Mouse (Mus musculus) T-helper 17 cell (primary cell): ENCODE measurements around the gene Heyl.
"Not testable (repeated sequence)": the region's sequence is repeated elsewhere in the genome, so short reads cannot be mapped to it uniquely, and the experiment has no call there.

Experiments
- in situ Hi-C, 2 experiments: fragments of 300-600 bp; cut with MboI, MseI; formaldehyde crosslinking; loops; 1 replicate in 1 of 2; 2 replicates in 1 of 2; pipeline ENCODE4 v1.15.1; 2025; ENCODE audit warnings: high pct_unique_total_duplicates in 2 of 2

Gene Heyl

GRCm38 (mm10) chr4:123232841-123233240 lies 515 bp upstream of the Heyl start:
- in situ Hi-C loops: no loop called here

GRCm38 (mm10) chr4:123235835-123236430 lies 2.6 kb downstream of the Heyl start:
- in situ Hi-C loops: no loop called here

- in situ Hi-C loops: no loop called here
Observed at GRCm38 (mm10) chr4:123236431-123237031, 3.2 kb downstream of the Heyl start.

- in situ Hi-C loops: no loop called here
Observed at GRCm38 (mm10) chr4:123237386-123238266, 4.3 kb downstream of the Heyl start.

- in situ Hi-C loops: loop anchor here in 1 of 2 experiments (10.0 kb wide), 1 partner anchor 1915 kb away; no protein-coding TSS in a partner anchor
Observed at GRCm38 (mm10) chr4:123239361-123240203, 6.2 kb downstream of the Heyl start.

- in situ Hi-C loops: loop anchor here in 1 of 2 experiments (10.0 kb wide), 1 partner anchor 1909 kb away; no protein-coding TSS in a partner anchor
Observed at GRCm38 (mm10) chr4:123246221-123246620, 12.9 kb downstream of the Heyl start.

- in situ Hi-C loops: loop anchor here in 1 of 2 experiments (10.0 kb wide), 1 partner anchor 1908 kb away; no protein-coding TSS in a partner anchor
Observed at GRCm38 (mm10) chr4:123246651-123247050, 13.3 kb downstream of the Heyl start.

- in situ Hi-C loops: loop anchor here in 1 of 2 experiments (10.0 kb wide), 1 partner anchor 1907 kb away; no protein-coding TSS in a partner anchor
Observed at GRCm38 (mm10) chr4:123247147-123247880, 14.0 kb downstream of the Heyl start.

- in situ Hi-C loops: loop anchor here in 1 of 2 experiments (10.0 kb wide), 1 partner anchor 1906 kb away; no protein-coding TSS in a partner anchor
Observed at GRCm38 (mm10) chr4:123248971-123249567, 15.7 kb downstream of the Heyl start.

GRCm38 (mm10) chr4:123252214-123252613 lies 18.9 kb downstream of the Heyl start:
- in situ Hi-C loops: loop anchor here in 1 of 2 experiments (5.0 kb wide), 1 partner anchor 35 kb away; no protein-coding TSS in a partner anchor

GRCm38 (mm10) chr4:123254617-123255016 lies 21.3 kb downstream of the Heyl start:
- in situ Hi-C loops: loop anchor here (5.0 kb wide), 2 partner anchors 37 to 92 kb away; no protein-coding TSS in a partner anchor

- in situ Hi-C loops: no loop called here
Observed at GRCm38 (mm10) chr4:123260071-123260746, 26.9 kb downstream of the Heyl start.

- in situ Hi-C loops: no loop called here
Observed at GRCm38 (mm10) chr4:123261721-123262401, 28.5 kb downstream of the Heyl start, which contains the start of gene Pabpc4. Gene Pabpc4 (plus strand): TSS chr4:123262351.

- in situ Hi-C loops: no loop called here
Observed at GRCm38 (mm10) chr4:123271063-123271462, 37.7 kb downstream of the Heyl start.

GRCm38 (mm10) chr4:123280117-123280516 lies 46.8 kb downstream of the Heyl start:
- in situ Hi-C loops: no loop called here

GRCm38 (mm10) chr4:123282500-123282899 lies 49.1 kb downstream of the Heyl start:
- in situ Hi-C loops: no loop called here

GRCm38 (mm10) chr4:123282915-123283674 lies 49.7 kb downstream of the Heyl start:
- in situ Hi-C loops: not testable (repeated sequence)

- in situ Hi-C loops: not testable (repeated sequence)
Observed at GRCm38 (mm10) chr4:123283675-123284064, 50.3 kb downstream of the Heyl start.
